Mouse (Mus musculus) MEL (cell line): ENCODE measurements around the gene Gzmm. TPM values are rescaled to one million over a fixed set of nuclear protein-coding genes. Genes with fewer than 3 reads are reported as not detected.

Experiments
- DNase-seq: peaks from one replicate; pipeline ENCODE4 v3.0.0; 2011; ENCODE audit warnings: low read depth, low spot score
- H3K27ac ChIP-seq: 2 replicates; pipeline ENCODE4 v1.5.1; 2012; ENCODE audit warnings: low read depth, mild to moderate bottlenecking, control low read depth, low read length, moderate library complexity; ENCODE audit not compliant: control insufficient read depth
- H3K27me3 ChIP-seq, 2 experiments: fragments of 150-350 bp in 1 of 2; sonication (generic) in 1 of 2; 2 replicates each; pipeline ENCODE4 v1.6.1; 2012; ENCODE audit warnings: low read length in 2 of 2, mild to moderate bottlenecking in 2 of 2, improper control_type of control experiment in 1 of 2, moderate library complexity in 1 of 2; ENCODE audit not compliant: insufficient read depth in 2 of 2, control insufficient read depth in 1 of 2
- H3K36me3 ChIP-seq, 2 experiments: 2 replicates each; pipeline ENCODE4 v1.6.1; 2012 to 2014; ENCODE audit warnings: low read length in 2 of 2, improper control_type of control experiment in 1 of 2, inconsistent platforms in 1 of 2, mild to moderate bottlenecking in 1 of 2; ENCODE audit not compliant: insufficient read depth in 2 of 2, control insufficient read depth in 1 of 2
- H3K4me1 ChIP-seq, 2 experiments: fragments of 150-350 bp in 1 of 2; sonication (generic) in 1 of 2; 2 replicates each; pipeline ENCODE4 v1.6.1; 2012; ENCODE audit warnings: low read length in 2 of 2, improper control_type of control experiment in 1 of 2, mild to moderate bottlenecking in 1 of 2; ENCODE audit not compliant: insufficient read depth in 2 of 2, control insufficient read depth in 1 of 2
- H3K4me3 ChIP-seq, 2 experiments: fragments of 150-350 bp in 1 of 2; sonication (generic) in 1 of 2; 2 replicates each; pipeline ENCODE4 v1.5.1; 2012; ENCODE audit warnings: low read depth in 2 of 2, low read length in 2 of 2, mild to moderate bottlenecking in 2 of 2, moderate library complexity in 2 of 2, control low read depth in 1 of 2, improper control_type of control experiment in 1 of 2; ENCODE audit not compliant: control insufficient read depth in 1 of 2, insufficient read depth in 1 of 2
- H3K79me2 ChIP-seq: 2 replicates; pipeline ENCODE4 v1.6.1; 2012; ENCODE audit warnings: mild to moderate bottlenecking, low read length, moderate library complexity; ENCODE audit not compliant: control insufficient read depth, poor library complexity, insufficient read depth
- H3K9ac ChIP-seq: 2 replicates; pipeline ENCODE4 v1.6.1; 2012; ENCODE audit warnings: low read depth, mild to moderate bottlenecking, control low read depth, low read length, moderate library complexity; ENCODE audit not compliant: control insufficient read depth, poor library complexity, severe bottlenecking
- H3K9me3 ChIP-seq: fragments of 150-350 bp; sonication (generic); replicated peaks from 2 replicates; pipeline ENCODE4 v1.6.1; 2012; ENCODE audit warnings: mild to moderate bottlenecking, low read length, improper control_type of control experiment, moderate library complexity; ENCODE audit not compliant: insufficient read depth
- CHD2 ChIP-seq: IDR thresholded peaks from 2 replicates; pipeline ENCODE4 v1.6.1; 2011; ENCODE audit warnings: low read length, improper control_type of control experiment
- CTCF ChIP-seq, 3 experiments: IDR thresholded peaks in 2 of 3; conservative IDR thresholded peaks in 1 of 3; 2 replicates each; pipeline ENCODE4 v1.5.1; 2011 to 2012; ENCODE audit warnings: low read length in 3 of 3, low read depth in 2 of 3, mild to moderate bottlenecking in 2 of 3, improper control_type of control experiment in 1 of 3, inconsistent platforms in 1 of 3, mixed read lengths in 1 of 3, moderate library complexity in 1 of 3; ENCODE audit not compliant: control insufficient read depth in 1 of 3, insufficient read depth in 1 of 3, poor library complexity in 1 of 3, severe bottlenecking in 1 of 3
- GABPA ChIP-seq: IDR thresholded peaks from 2 replicates; pipeline ENCODE4 v1.6.1; 2012; ENCODE audit warnings: low read depth, mild to moderate bottlenecking, inconsistent platforms, low read length, improper control_type of control experiment, moderate library complexity
- POLR2AphosphoS5 ChIP-seq: IDR thresholded peaks from 2 replicates; pipeline ENCODE4 v1.6.1; 2012; ENCODE audit warnings: low read depth, borderline replicate concordance, mild to moderate bottlenecking, inconsistent platforms, low read length, moderate library complexity, mixed read lengths
- RCOR1 ChIP-seq: IDR thresholded peaks from 2 replicates; pipeline ENCODE4 v1.6.1; 2012; ENCODE audit warnings: low read depth, mild to moderate bottlenecking, inconsistent platforms, low read length, improper control_type of control experiment
- SIN3A ChIP-seq: IDR thresholded peaks from 2 replicates; pipeline ENCODE4 v1.6.1; 2012; ENCODE audit warnings: low read length, improper control_type of control experiment, inconsistent platforms
- SMC3 ChIP-seq: IDR thresholded peaks from 2 replicates; pipeline ENCODE4 v1.6.1; 2011; ENCODE audit warnings: low read depth, low read length, improper control_type of control experiment
- TAL1 ChIP-seq: IDR thresholded peaks from 2 replicates; pipeline ENCODE4 v1.6.1; 2012; ENCODE audit warnings: mild to moderate bottlenecking, inconsistent platforms, low read length, moderate library complexity, mixed read lengths
- TBP ChIP-seq: IDR thresholded peaks from 2 replicates; pipeline ENCODE4 v1.8.0; 2011; ENCODE audit warnings: low read depth, low read length, improper control_type of control experiment
- UBTF ChIP-seq: IDR thresholded peaks from 2 replicates; pipeline ENCODE4 v1.6.1; 2012; ENCODE audit warnings: low read depth, mild to moderate bottlenecking, inconsistent platforms, low read length, improper control_type of control experiment, moderate library complexity, borderline replicate concordance; ENCODE audit not compliant: insufficient read depth
- USF2 ChIP-seq, 2 experiments: IDR thresholded peaks; 2 replicates each; pipeline ENCODE4 v1.6.1; 2011 to 2012; ENCODE audit warnings: improper control_type of control experiment in 2 of 2, low read length in 2 of 2, borderline replicate concordance in 1 of 2, inconsistent platforms in 1 of 2, low read depth in 1 of 2, mild to moderate bottlenecking in 1 of 2; ENCODE audit not compliant: insufficient read depth in 1 of 2
- ZC3H11A ChIP-seq: IDR thresholded peaks from 2 replicates; pipeline ENCODE4 v1.6.1; 2012; ENCODE audit warnings: low read depth, mild to moderate bottlenecking, inconsistent platforms, low read length, improper control_type of control experiment
- ZKSCAN1 ChIP-seq: IDR thresholded peaks from 2 replicates; pipeline ENCODE4 v1.6.1; 2012; ENCODE audit warnings: low read depth, mild to moderate bottlenecking, inconsistent platforms, low read length, improper control_type of control experiment, moderate library complexity
- polyA plus RNA-seq, 2 experiments: library from polyadenylated mRNA; stranded (reverse) in 1 of 2; unstranded in 1 of 2; fragments of >175 nt in 1 of 2; fragments of >200 nt in 1 of 2; gene quantifications; 2 replicates each; pipeline versions ENCODE4 v1.2.1 to v1.2.4; 2012; ENCODE audit warnings: low replicate concordance in 2 of 2, low read depth in 1 of 2; ENCODE audit not compliant: insufficient read length in 2 of 2, insufficient read depth in 1 of 2, missing spikeins in 1 of 2
- total RNA-seq: library from RNA; depleted of rRNA; stranded (reverse); fragments of 300-350 nt; gene quantifications from 2 replicates; pipeline ENCODE4 v1.2.3, GENCODE M21; 2012

The Gzmm gene
- total and polyA plus RNA-seq, 3 experiments = 2.3 to 2.5 TPM; not detected in 1

DNA sequence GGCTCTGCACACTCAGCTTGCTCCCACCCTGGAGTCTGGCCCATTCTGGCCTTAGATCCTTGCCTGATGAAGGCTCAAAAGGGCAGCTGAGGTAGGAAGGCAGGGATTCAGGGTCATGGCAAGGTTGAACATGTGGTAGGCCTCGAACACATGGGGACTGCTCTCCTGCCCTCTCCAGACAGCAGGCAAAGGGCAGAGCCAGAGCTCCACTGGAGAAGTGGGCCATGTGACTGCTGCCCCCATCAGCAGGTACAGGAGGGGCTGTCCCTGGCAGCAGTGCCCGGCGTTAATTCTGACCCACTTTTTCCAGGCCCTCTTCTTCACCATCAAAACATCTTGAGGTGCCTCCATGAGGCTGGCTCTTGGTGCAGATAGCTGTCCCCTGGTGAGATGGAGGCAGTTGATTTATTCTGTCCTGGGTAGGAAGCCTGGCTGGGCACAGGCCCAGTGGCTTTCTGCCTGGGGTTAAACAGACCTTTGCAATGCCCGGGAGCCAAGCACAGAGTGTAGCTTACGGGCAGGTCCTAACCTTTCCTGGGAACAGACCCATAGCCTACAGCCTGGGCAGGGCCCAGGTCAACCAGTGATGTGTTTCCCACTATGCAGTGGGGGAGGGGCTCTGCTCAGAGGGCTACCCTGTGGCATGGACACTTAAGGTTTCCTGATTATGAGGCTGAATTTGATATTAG, 17.7 kb downstream of the Gzmm start:
- DNase-seq = no peak
- no peak overlapping the region for H3K27ac ChIP-seq
- peaks cover 9 to 16% of the 10 kb centered on the region in 2 experiments; a peak in 3 of 4 replicates for H3K4me1 ChIP-seq
- H3K9me3 ChIP-seq = no peaks in the 10 kb centered on the region
- H3K36me3 ChIP-seq = peaks cover 0 to 14% of the 10 kb centered on the region in 2 experiments; a peak in 2 of 4 replicates
- H3K79me2 ChIP-seq = peaks cover 41% of the 10 kb centered on the region
- TF ChIP-seq RCOR1 = no peak
- no peak for TF ChIP-seq POLR2AphosphoS5
- no peak for TF ChIP-seq ZKSCAN1
- TF ChIP-seq ZC3H11A = no peak
- no peaks in the 10 kb centered on the region for H3K27me3 ChIP-seq
- peak overlapping the region; percentile 84 for H3K9ac ChIP-seq
- peak overlapping the region; percentile 11 to 28; a peak in 1 of 4 replicates for H3K4me3 ChIP-seq

DNA sequence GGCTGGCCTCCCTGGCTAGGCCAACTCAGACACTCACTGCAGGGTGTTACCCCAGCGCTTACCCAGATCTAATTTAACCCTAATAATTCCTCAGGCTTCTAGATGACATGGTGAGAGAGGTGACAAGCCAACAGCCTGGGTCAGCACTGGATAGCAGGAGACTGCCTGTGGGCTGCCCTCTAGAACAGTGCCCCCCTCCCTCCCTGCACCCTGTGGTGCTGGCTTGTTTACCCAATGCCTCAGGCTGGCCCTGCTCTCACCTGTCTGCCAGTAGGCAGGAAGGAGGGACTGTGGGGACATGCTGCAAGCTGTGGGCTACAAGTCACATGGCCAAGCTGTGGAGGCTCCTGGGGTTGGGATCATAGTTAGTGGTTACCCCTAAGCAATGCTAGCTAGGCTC, 18.3 kb downstream of the Gzmm start:
- no peaks in the 10 kb centered on the region for H3K9me3 ChIP-seq
- no peak for TF ChIP-seq POLR2AphosphoS5
- TF ChIP-seq USF2 (IDR thresholded peaks at IDR 0.05; ENCODE audit: borderline replicate concordance in 1 of 2, insufficient read depth in 1 of 2, low read depth in 1 of 2, low read length in 2 of 2) = no peak
- no peak for TF ChIP-seq GABPA
- no peak for TF ChIP-seq TBP
- no peak for TF ChIP-seq UBTF
- no peak for TF ChIP-seq SMC3
- TF ChIP-seq SIN3A = no peak
- H3K4me3 ChIP-seq = no peak overlapping the region
- H3K4me1 ChIP-seq = peaks cover 9 to 19% of the 10 kb centered on the region in 2 experiments; a peak in 3 of 4 replicates
- H3K27me3 ChIP-seq = no peaks in the 10 kb centered on the region
- no peak for DNase-seq
- no peak overlapping the region for H3K9ac ChIP-seq
- peaks cover 41% of the 10 kb centered on the region for H3K79me2 ChIP-seq
- H3K27ac ChIP-seq = no peak overlapping the region
- peaks cover 0 to 16% of the 10 kb centered on the region in 2 experiments; a peak in 2 of 4 replicates for H3K36me3 ChIP-seq

DNA sequence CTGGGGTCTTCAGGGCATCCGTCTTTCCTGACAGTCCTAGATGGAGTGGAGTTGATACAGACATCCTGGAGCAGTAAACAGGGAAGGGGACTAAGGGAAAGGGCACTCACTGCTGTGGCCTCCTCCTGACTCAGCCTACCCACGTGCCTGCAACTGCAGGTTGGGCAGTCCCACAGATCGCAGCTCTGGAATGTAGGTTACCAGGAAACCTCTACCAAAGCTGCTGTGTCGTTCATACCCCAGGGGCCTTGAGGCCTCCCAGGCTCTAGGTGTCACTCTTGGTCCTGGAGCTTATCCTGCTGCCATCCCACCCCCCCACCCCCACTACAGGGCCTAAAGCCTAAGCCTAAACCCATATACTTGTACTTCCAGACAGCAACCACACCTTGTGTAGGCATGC, 18.9 kb downstream of the Gzmm start:
- no peak for DNase-seq
- Histone ChIP-seq H3K79me2 (peaks cover 41% of the 10 kb centered on the region), H3K36me3 (peaks cover 0 to 19% of the 10 kb centered on the region in 2 experiments; a peak in 2 of 4 replicates), H3K27me3 (no peaks in the 10 kb centered on the region), H3K9ac (no peak overlapping the region), H3K9me3 (no peaks in the 10 kb centered on the region), H3K4me3 (no peak overlapping the region), H3K27ac (no peak overlapping the region), H3K4me1 (peaks cover 9 to 22% of the 10 kb centered on the region in 2 experiments; a peak in 3 of 4 replicates)
- TF ChIP-seq TAL1 (no peak), CTCF (IDR thresholded peaks at IDR 0.05 in 2 of 3, conservative IDR thresholded peaks at IDR 0.05 in 1 of 3; ENCODE audit: control insufficient read depth in 1 of 3, insufficient read depth in 1 of 3, low read depth in 2 of 3, low read length in 3 of 3, poor library complexity in 1 of 3, severe bottlenecking in 1 of 3) (peak in 2 of 3 experiments; percentile 1 to 43; a peak in 3 of 6 replicates), CHD2 (no peak)
- TF ChIP-seq, all 39 proteins: peak for 1
